Mouse (Mus musculus) lung, adult 2 months (tissue): ENCODE results near the gene Cdk20.

ENCODE experiments used
- CTCF ChIP-seq: fragments of 200-500 bp; IDR thresholded peaks from 2 replicates; pipeline ENCODE4 v1.5.1; 2011; ENCODE audit warnings: mild to moderate bottlenecking, low read length, control low read depth; ENCODE audit not compliant: insufficient read depth
- POLR2A ChIP-seq: fragments of 200-500 bp; IDR thresholded peaks from 2 replicates; pipeline ENCODE4 v1.6.1; 2011; ENCODE audit warnings: low read depth, mild to moderate bottlenecking, control low read depth, low read length, borderline replicate concordance; ENCODE audit errors: extremely low read depth

DNA sequence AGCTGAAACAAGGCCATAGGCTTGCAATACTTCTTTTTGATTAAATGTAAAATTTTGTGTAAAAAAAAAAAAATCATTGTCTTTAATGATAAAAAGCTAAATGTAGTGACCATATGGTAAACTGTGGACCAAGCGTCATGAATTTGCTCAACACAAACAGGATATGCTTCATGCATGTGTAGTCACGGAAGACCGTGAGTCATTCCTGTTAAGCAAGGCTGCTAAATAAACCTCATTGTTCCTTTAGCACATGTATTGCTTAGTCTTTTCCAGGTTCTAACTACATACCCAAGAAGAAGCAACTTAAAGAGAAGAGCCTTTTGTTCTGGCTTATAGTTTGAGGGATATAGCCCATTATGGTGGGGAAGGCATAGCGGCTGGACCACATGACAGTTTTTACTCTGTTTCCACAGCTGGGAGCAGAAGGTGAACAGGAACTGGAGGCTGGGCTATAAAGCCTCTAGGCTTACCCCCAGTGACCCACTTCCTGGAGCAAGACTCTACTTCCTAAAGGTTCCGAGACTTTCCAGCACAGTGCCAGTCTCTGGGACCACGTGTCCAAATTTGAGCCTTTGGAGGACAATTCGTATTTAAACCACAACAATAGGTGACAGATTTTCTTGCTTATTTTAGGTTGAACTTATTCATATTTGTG lies 10.0 kb upstream of the Cdk20 start:
- TF ChIP-seq CTCF, result no peak
- TF ChIP-seq POLR2A, result no peak
